Mouse (Mus musculus) left cerebral cortex, adult 2 months (tissue): ENCODE measurements around the gene Tsnaxip1. TPM values are rescaled to one million over a fixed set of nuclear protein-coding genes. Genes with fewer than 3 reads are reported as not detected.

ENCODE experiments used
- DNase-seq, 2 experiments: peaks; one replicate each; pipeline ENCODE4 v3.0.0; 2021 to 2022; ENCODE audit warnings: low spot score in 2 of 2, mixed read lengths in 1 of 2; ENCODE audit errors: extremely low spot score in 1 of 2
- H3K27ac ChIP-seq: fragments of 200-600 bp; 2 replicates; pipeline ENCODE4 v1.8.1; 2022
- H3K4me3 ChIP-seq: fragments of 200-600 bp; 2 replicates; pipeline ENCODE4 v1.8.1; 2022
- CTCF ChIP-seq: fragments of 200-600 bp; IDR thresholded peaks from 2 replicates; pipeline ENCODE4 v1.8.1; 2022; ENCODE audit warnings: antibody characterized with exemption, mild to moderate bottlenecking, moderate library complexity
- intact Hi-C: fragments of 180-260 bp; cut with DNase I; formaldehyde crosslinking; loops from one replicate; pipeline ENCODE4 v1.15.1; 2025
- total RNA-seq, 2 experiments: library from RNA; stranded (reverse); gene quantifications; 2 replicates each; pipeline ENCODE4 v1.2.3; 2021

Tsnaxip1 gene
- total RNA-seq, 2 experiments from 2014 or later, result 0.44 TPM; not detected in 1

DNA sequence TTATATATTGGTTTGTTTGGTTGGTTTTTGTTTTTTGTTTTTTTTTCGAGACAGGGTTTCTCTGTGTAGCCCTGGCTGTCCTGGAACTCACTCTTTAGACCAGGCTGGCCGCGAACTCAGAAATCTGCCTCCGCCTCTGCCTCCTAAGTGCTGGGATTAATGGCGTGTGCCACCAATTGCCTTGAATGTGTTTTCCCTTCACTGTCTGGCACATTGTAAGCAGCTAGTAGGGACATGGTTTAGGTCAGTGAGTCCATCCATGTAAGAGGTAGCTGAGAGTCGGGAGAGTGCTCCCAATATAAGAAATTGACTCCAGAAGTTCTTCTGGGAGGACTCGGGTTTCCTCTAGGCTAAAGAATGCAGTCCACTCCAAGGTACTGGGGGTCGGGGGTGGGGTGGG is 26.8 kb downstream of the Tsnaxip1 start:
- no peak for TF ChIP-seq CTCF
- Histone ChIP-seq H3K27ac (peak overlapping the region; percentile 45; the same call in 1 of the 2 replicates), H3K4me3 (no peak overlapping the region; the same call in none of the 2 replicates)
- intact Hi-C loops, result loop anchor here (2.0 to 5.0 kb wide), 3 partner anchors 76 to 158 kb away; partner anchors contain the start of gene Ddx28
- DNase-seq, result no peak

GRCm38 (mm10) chr8:105854715-105855216 is 27.2 kb downstream of the Tsnaxip1 start, which contains the start of gene Thap11:
Gene Thap11 (plus strand): TSS chr8:105855132.
- intact Hi-C loops, result loop anchor here (2.0 to 5.0 kb wide), 3 partner anchors 76 to 158 kb away; partner anchors contain the start of gene Ddx28

DNA sequence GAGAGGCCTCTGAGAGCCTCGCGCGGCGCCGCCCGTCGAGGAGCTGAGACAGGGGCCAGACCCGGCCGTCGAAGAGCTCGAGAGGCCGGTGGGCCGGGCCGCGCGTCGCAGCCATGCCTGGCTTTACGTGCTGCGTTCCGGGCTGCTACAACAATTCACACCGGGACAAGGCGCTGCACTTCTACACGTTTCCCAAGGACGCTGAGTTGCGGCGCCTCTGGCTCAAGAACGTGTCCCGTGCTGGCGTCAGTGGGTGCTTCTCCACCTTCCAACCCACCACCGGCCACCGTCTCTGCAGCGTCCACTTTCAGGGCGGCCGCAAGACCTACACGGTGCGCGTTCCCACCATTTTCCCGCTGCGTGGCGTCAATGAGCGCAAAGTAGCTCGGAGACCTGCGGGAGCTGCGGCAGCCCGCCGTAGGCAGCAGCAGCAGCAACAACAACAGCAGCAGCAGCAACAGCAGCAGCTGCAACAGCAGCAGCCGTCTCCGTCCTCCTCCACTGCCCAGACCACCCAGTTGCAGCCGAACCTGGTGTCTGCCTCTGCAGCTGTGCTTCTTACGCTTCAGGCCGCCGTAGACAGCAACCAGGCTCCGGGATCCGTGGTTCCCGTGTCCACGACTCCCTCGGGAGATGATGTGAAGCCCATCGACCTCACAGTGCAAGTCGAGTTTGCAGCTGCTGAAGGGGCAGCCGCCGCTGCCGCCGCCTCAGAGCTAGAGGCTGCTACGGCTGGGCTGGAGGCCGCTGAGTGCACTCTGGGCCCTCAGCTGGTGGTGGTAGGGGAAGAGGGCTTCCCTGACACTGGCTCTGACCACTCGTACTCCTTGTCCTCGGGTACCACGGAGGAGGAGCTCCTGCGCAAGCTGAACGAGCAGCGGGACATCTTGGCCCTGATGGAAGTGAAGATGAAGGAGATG is 28.0 kb downstream of the Tsnaxip1 start:
- intact Hi-C loops, result loop anchor here (2.0 kb wide), 1 partner anchor 75 kb away; no protein-coding TSS in a partner anchor
- Histone ChIP-seq H3K27ac (peak overlapping the region; percentile 98), H3K4me3 (peak overlapping the region; percentile 67)
- DNase-seq, result peak; percentile 56 to 57
- TF ChIP-seq CTCF, result no peak

More at GRCm38 (mm10) chr8:105854715-105855216, 27.2 kb downstream of the Tsnaxip1 start, which contains the start of gene Thap11:
- DNase-seq, result peak; percentile 88
- peak; percentile 90 for TF ChIP-seq CTCF
- peak within 1 kb of the TSS; percentile 98 for H3K27ac ChIP-seq
- H3K4me3 ChIP-seq, result peak within 1 kb of the TSS; percentile 67

DNA sequence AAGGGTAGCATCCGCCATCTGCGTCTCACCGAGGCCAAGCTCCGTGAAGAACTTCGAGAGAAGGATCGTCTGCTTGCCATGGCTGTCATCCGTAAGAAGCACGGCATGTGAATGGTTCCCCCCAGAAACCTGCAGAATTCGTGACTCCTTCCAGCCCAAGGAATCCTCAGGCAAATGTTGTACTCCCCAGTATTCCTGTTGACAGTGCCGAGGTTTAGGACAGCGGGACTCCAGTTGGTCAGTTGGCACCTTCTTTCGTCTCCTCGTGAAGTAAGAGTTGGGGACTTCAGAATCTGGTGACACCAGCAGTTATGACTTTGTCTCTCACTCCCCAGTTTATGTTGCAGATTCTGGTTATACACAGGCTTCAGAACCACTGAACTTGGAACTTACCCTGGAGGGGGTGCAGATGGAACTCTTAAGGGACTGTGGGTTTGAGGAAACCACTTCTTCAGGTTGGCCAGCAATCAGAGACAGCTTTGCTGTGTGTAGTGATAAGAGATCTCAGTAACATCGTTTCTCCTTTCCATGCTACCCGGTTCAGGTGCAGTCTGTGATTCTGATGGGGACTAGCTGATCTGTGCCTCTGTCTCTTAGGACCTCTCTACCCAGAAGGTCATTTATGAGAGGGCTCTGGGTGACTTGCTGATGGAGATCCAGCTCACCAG is 28.8 kb downstream of the Tsnaxip1 start:
- no peak for TF ChIP-seq CTCF
- intact Hi-C loops, result no loop called here
- peak overlapping the region; percentile 98 for H3K27ac ChIP-seq
- DNase-seq, result no peak
- peak overlapping the region; percentile 67 for H3K4me3 ChIP-seq

DNA sequence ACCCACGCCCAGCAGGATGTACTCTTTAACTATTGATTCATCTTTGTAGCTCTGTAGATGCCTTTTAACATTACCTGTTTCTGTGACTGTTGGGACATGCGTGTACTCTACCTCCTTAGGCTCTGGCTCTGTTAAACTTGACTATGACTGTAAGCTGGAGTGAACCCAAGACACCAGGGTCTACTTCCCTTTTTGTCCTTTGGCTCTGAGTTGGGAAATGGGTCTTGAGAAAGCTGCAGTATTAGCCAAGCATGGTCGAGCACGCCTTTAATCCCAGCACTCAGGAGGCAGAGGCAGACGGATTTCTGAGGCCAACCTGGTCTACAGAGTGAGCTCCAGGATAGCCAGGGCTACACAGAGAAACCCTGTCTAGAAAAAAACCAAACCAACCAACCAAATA is 31.0 kb downstream of the Tsnaxip1 start:
- intact Hi-C loops, result no loop called here
- DNase-seq, result no peak
- no peak for TF ChIP-seq CTCF
- H3K27ac ChIP-seq, result no peak overlapping the region
- H3K4me3 ChIP-seq, result no peak overlapping the region

- DNase-seq, result no peak
- no peak for TF ChIP-seq CTCF
- Histone ChIP-seq H3K4me3 (no peak overlapping the region; the same call in 1 of the 2 replicates), H3K27ac (no peak overlapping the region)
- intact Hi-C loops, result no loop called here
These were observed 31.8 kb downstream of the Tsnaxip1 start for GRCm38 (mm10) chr8:105859314-105859713.

DNA sequence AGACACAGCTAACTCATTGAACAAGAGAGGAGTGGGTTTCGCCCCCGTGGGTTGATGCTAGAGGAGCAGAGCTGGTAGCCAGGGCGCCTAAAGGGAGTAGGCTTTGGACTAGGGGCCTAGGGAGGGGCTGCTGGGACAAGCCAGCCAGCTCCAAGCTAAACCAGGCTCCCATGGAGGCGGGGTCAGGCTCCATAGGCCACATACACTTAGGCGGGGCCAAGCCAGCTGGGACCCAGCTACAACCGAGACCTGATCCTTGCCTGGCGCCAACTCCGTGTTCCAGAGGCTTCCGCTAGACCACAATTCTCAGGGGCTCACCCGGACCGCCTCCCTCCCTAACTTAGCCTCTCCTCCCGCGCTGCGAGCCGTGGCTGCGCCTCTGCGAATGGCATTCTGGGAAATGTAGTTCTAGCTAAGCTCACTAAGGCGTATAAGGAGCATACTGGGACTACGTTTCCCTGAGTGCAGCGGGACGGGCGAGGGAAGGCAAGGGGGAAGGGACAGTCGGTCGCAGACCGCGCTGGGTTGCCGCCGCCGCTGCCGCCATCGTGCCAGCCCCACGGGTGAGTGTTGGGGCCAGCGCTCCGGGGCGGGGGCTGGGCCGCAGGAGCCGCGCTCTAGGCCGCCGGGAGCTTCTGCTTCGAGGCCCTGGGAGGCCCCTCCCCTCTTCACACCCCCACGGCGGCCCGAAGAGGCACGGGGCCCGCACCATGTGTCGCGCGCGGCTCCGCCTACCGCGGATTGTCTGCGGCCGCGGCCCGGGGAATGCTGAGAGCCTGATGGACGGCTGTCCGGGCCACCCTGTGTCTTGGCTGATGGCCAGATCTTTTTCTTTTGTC is 32.8 kb downstream of the Tsnaxip1 start, which contains the start of gene Nutf2:
Gene Nutf2, plus strand, starts transcription at position 438 of the 839 bp plus-strand sequence.
- peak; percentile 89 to 92 for DNase-seq
- H3K4me3 ChIP-seq, result peak within 1 kb of the TSS; percentile 95
- peak within 1 kb of the TSS; percentile 94 for H3K27ac ChIP-seq
- intact Hi-C loops, result no loop called here
- TF ChIP-seq CTCF, result no peak

DNA sequence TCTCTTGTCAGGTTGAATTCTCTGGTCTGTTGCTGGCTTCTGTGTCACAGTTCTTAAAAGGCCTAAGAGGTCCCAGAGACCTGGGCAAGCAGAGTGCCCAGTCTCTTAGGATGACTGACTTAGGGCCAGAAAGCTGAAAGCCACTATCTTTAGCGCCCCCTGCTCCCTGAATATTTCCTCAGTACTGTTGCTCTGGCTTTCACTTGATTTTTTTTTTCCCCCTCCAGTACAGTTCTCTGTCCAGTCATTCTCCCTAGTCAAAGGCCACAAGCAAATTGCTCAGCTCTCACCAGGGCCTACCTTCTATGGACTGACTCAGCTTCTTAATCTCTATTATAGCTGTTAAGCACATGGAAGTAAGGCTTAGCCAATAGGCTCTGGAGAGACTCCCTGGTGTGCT is 34.4 kb downstream of the Tsnaxip1 start:
- DNase-seq, result no peak
- peak; percentile 16 for TF ChIP-seq CTCF
- H3K4me3 ChIP-seq, result peak overlapping the region; percentile 95
- H3K27ac ChIP-seq, result no peak overlapping the region; the same call in 1 of the 2 replicates
- intact Hi-C loops, result no loop called here

DNA sequence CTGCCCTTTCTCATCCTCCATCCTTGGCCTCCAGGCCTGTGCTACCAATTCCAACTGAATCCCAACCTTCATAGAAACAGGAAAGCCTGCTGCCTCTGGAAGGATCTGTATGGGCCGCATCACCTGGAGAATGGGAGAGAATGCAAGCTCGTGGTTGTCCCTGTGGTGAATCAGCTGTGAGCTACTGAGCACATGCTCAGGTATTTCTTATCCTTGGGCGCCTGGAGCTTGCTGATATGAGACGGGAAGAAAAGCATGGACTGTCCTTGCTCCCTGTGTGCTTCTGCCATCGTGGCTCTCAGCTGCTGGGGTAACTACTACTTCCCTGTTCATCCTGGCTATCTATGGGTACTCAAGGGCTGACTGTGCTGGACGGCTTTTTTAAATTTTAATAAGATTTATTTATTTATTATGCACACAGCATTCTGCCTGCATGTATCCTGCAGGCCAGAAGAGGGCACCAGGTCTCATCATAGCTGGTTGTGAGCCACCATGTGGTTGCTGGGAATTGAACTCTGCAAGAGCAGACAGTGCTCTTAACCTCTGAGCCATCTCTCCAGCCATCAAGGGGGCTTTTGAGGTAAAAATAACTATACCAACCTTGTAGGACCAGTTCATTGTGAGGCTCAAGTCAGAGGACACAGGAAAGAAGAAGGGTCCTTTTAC is 39.0 kb downstream of the Tsnaxip1 start:
- no peak overlapping the region for H3K27ac ChIP-seq
- no peak for DNase-seq
- intact Hi-C loops, result no loop called here
- H3K4me3 ChIP-seq, result no peak overlapping the region
- peak; percentile 33 for TF ChIP-seq CTCF

- TF ChIP-seq CTCF, result no peak
- H3K4me3 ChIP-seq, result no peak overlapping the region
- peak overlapping the region; percentile 84 for H3K27ac ChIP-seq
- no peak for DNase-seq
- intact Hi-C loops, result no loop called here
These were observed 46.8 kb downstream of the Tsnaxip1 start for GRCm38 (mm10) chr8:105874301-105874700.
